Mouse (Mus musculus): ENCODE results near the gene Cacna1a. TPM values are rescaled to one million over a fixed set of nuclear protein-coding genes. Genes with fewer than 3 reads are reported as not detected.

Gene Cacna1a
- total RNA-seq, 4 experiments from 2014 or later = 177 to 203 (median 185) TPM

DNA sequence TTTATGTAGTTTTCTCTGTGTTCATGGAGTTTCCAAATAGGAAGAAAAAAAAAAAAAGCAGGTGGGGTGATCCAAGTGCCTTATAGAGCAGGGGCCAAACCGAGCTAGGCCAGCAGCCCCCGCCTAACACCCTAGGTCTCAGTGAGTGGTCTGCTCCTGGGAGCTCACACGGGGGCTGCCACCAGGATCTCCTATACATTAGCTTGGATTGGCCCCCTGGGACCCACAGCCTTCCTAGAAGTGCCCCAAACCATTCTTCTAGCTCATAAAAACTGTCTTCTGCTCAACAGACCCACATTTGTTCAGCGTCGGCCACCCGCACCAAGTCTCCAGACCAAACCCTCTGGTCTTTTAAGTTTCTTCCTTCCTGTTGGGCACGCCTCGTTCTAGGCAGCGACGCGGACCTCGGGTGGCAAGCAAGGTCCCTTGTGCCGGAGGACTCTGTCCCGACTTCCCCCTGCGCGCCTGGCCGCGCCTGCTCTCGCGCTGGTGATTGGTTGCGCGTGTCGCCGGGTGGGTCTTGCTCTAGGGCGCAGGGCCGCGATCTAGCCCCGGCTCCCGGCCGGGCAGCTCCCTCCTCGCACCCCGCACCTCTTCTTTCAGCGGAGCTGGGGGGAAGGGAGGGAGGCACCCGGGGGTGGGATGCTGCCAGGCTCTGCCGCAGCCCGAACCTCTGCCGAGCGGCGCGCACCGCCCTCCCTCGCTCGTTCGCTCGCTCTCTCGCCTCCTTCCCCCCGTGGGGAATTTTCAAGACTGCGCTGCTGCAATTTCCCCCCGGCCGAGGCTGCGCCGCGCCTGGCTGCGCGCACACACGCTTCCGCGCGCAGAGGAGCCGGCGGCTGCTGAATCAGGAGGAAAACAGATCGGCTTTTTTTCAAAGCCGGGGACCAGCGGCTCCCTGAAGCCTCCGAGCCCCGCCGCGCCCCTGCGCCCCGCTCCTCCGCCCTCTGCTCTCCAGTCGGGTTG, 25.9 kb downstream of the Cacna1a start:
- DNase-seq (ENCODE audit: low spot score in 2 of 2) = peak; percentile 55

DNA sequence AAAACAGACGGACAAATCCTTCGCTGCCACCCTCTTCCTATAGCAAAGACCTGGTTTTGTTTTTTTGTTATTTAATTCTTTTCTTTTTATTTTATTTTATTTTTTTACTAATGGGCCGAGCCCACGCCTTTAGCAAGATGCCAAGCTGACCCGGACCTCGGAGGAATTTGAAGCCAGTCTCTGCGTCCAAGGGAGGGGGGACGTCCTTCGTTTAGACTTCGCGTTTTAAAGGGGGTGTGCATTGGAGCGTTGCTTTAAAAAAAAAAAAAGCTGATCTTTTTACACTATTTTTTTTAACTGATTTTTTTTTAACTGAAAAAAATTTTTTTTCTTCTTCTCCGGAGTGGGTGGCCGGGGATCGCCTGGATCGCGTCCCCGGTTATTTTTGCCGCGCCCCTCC, 26.7 kb downstream of the Cacna1a start:
- DNase-seq (ENCODE audit: low spot score in 2 of 2) = no peak

DNA sequence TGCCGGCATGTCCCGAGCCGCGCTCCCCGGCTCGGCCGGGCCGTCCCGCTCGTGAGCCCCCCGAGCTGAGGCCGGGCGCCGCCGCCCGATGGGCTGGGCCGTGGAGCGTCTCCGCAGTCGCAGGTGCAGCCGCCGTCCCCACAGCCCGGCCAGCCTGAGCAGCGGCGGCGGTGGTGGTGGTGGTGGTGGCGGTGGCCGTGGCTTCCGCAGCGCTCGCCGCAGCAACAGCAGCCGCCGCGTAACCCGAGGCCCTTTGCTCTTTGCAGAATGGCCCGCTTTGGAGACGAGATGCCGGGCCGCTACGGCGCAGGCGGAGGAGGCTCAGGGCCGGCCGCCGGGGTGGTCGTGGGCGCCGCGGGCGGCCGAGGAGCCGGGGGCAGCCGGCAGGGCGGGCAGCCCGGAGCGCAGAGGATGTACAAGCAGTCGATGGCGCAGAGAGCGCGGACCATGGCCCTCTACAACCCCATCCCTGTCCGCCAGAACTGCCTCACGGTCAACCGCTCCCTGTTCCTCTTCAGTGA, 27.2 kb downstream of the Cacna1a start:
- DNase-seq (ENCODE audit: low spot score in 2 of 2) = no peak

DNA sequence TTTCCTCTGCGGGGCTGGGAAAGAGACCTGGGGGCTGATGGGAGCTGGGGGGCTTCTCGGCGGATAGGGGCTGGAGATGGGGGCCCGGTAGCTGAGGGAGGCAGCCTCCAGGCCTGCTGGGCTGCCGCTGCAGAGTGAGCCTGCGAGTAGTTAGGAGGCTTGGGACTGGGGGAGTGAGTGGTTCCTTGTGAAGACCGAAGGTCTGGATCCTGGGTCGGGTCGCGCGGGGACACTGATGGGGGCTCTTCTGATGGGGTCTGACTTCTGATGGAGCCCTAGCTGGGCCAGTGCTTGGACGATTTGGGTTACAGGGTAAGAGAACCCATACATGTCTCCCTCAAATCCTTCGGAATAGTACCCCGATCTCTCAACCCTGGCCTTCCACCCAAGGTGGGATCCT, 27.8 kb downstream of the Cacna1a start:
- DNase-seq (ENCODE audit: low spot score in 2 of 2) = no peak

DNA sequence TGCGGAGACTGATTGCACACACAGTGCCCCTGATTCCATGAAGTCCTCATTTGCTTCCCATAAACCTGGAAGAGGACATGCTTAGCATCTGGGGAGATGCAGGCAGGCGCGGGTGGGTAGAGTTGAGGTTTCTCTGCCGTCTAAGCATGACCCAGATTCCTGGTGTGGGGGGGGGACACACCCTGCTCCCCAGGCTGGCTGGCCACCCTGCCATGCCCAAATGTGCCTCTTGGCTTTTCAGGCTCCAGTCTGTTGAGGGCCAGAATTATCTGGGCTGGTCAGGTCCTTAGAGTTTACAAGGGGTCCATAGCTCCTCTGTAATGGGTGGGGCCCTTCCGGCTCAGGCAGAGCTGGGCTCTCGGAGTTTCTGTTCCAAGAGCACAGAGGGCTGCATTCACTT, 28.7 kb downstream of the Cacna1a start:
- no peak for DNase-seq (ENCODE audit: low spot score in 2 of 2)

DNA sequence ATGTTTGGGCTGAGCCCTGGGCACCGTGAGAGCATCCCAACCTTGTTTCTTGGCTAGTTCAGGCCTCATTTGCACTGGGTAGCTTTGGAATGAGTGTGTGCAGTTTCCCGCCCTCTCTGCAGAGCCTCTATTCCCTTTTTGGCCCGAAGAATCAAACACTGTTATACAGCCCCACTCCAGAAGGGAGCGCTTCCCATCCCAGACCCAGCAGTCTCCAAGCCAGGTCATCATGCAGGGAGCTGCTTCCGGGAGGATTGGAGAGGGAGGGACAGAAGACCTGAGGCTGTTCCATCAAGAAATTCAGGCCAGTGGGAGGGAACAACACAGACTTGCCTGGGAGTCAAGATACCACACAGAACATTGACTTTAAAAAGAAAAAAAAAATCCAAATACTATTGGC, 29.6 kb downstream of the Cacna1a start:
- no peak for DNase-seq (ENCODE audit: low spot score in 2 of 2)

DNA sequence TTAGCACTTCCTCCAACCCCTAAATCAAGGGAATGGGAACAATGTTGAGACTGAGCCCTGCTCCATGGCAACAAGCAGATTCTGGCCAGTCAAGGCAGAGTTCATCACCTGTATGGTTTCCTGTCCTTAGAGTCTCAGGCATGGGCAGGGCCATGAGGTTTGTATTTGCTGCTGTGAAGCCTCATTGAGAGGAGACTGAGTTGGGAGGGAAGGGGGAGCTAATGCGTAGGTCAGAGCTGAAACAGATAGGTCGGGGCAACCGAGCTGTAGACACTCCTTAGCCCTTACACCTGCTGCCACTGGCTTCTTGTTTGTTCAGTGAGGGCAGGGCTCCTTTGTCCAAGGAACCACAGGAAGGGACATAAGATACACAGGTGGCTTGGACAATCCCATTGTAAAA, 36.2 kb downstream of the Cacna1a start:
- DNase-seq (ENCODE audit: low spot score in 2 of 2) = no peak

DNA sequence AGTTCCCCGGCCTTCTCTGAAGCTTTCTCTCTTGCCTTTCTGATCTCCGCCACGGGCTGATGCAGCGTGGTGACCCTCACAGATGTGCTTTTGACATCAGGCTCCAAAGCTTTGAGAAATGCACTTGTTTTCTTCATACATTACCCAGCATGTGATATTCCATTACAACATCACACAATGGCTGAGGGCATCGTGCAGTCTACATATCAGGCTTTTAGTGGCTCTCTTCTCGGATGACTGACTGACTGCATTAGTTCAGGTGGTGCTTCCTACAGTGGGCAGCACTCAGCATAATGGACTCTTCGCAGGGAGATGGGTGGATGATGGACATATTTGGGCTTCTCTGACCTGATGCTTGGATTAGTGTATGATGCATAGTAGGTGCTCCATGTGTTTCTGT, 37.8 kb downstream of the Cacna1a start:
- no peak for DNase-seq (ENCODE audit: low spot score in 2 of 2)

DNA sequence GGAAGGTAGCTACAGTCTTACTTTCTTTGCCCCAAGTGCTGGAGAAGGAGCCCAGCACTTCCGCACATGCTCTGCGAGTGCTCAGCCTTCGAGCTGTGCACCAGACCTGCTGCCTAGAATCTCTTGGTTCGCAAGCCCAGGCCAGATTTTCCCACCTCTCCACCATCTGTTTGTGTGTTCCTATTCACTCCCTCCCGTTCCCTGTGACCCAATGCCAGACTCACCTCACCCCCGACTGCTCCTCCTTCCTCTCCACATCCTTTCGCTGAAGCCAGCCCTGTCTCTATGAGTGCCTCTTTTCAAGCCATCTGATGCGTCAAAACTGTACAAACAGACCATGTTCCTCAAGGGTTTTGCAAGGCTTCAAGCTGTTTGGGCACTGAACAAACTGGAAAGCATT, 38.3 kb downstream of the Cacna1a start:
- no peak for DNase-seq (ENCODE audit: low spot score in 2 of 2)

DNA sequence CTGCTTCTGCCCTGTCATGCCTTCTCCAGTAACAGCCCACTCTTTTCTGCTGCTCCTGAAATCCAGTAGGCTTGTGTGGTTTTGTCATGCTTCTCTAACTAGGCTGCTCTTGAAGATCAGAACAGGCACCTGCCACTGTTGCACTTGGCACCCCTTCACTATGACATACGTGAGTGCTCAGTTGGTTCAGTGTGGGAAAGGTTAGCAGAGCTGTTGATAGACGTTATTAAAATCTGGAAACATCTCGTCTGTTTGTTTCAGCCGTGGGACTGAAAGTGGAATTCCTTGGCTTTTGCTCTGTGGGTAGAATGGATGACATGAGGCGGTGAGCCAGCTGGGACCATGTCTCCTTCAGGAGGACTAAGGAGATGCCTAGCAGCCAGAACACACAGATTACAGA, 39.8 kb downstream of the Cacna1a start:
- no peak for DNase-seq (ENCODE audit: low spot score in 2 of 2)

DNA sequence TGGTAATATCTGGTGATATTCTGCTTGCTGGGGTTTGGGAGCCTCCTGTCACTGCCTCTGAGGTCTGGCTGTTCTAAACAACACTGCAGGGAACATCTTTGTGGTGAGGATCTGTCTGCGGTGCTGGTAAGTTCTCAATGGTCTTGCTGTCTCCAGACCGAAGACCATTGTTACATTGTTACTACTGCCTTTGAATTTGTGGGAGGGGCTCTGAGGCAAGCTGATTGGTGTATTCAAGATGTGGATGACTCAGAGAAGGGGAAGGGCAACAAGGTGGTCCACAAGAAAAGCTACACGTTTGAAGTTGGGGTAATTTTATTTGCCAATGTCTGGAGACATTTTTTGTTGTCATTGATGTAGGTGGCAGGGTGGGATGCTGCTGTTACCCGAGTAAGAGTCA, 40.8 kb downstream of the Cacna1a start:
- no peak for DNase-seq (ENCODE audit: low spot score in 2 of 2)

DNA sequence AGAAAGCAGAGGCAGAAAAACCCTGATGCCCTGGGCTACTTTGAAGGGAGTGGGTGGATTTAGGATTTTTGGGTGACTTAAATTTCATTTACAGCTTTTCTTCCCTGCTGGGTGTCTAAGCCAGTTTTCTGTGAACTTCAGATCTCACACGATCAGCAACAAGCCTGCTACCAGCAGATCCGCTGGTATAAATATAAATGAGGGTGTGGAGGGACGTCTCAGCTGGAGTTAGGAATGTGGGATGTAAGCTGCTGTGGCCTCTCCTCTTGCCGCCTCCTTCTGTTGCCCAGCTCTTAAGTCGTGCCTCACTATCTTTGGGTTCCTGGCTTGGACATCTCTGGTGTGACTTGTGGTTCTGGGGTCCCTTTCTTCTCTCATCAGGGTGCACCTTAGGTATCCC, 41.3 kb downstream of the Cacna1a start:
- peak in 1 of 2 experiments; percentile 54 for DNase-seq (ENCODE audit: low spot score in 2 of 2)

DNA sequence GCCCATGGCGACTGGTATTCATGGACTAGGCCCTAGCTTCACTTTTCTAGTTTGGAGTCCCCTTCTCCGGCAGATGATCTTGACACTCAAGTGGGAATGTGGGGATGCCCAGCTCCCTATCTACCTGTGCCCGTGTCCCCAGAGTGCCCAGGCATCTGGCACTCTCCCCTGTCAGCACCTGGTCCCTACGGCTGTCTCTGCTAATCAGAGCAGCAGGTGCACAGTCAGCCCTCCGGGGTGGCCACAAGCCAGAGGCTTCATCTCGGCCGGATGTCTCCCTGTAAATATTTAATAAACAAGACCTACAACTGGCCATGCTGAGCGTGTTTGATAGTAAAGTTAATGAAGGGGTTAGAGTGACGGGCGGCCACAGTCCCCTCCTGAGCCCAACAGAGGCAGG, 47.1 kb downstream of the Cacna1a start:
- DNase-seq (ENCODE audit: low spot score in 2 of 2) = no peak

DNA sequence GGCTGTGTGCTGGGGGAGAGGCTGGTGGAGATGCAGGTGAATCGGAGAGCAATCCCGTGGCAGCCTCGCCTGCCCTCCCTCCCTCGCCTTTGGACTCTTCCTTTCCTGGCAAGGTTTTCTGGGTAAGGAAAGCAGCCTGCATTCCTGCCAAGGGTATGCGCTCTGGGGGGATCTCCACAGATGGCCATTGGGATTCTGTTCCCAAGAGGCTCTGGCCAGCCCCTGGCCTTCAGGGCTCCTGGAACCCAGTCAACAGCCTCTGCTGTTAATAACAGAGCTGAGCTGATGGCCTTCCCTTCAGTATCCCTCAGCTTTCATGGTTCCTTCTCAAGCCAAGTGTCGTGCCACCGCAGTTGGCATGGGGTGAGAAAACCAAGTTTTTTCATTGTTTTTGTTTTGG, 51.6 kb downstream of the Cacna1a start:
- no peak for DNase-seq (ENCODE audit: low spot score in 2 of 2)

DNA sequence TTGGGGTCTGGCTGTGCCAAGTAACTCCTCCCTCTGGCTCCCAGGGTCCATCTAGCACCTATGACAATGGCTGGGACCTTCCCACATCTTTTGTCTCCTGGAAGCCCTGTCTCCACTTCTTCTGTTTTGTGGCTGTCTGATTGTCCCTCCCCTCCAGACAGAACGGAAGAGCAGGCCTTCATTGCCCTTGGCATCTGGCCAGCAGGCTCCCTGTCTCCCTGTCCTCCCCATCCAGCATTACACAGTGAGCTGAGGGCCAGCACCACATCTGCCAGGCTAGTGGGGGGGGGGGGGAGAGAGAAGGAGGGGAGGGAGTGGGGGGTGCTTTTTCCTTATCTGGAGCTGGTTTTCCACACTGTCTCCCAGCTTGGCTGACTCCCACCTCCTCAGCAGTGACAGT, 53.8 kb downstream of the Cacna1a start:
- no peak for DNase-seq (ENCODE audit: low spot score in 2 of 2)

DNA sequence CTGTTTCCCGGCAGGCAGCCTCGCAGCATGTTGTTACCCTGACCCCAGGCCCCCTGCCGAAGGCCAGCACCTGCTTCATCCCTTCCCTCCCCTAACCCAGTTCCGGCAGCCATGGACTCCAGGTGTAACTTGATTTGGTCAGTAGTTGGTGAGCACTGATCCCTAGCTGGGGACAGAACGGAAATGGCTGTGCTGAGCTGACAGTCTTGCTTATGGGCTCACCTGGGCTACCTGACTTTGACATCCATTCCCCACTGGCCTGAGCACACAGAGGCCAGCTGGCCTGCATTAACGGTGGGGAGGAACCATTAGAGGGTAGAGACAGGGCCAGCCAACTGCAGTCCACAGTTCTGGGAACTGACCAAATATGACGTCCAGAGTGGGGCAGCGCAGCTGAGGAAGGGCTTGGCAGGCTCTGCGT, 58.3 kb downstream of the Cacna1a start:
- no peak for DNase-seq (ENCODE audit: low spot score in 2 of 2)

DNA sequence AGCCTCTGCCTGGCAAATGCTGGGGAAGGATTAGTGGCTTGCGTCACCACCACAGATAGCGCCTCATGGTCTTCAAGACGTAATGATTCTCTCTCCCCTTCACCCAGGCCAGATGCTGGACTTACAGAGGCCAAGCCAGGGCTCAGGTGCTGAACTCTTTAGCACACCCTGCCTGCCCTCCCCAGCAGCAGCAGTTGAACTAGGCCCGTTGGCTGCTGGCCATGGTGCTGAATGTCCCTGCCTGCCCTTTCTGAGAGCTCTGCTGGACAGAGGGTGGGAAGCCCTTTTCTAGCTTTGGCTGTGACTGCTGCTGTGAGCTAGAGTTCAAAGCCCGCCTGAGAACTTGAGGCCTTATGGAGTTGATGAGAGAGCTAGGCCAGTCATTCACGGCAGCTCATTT, 66.3 kb downstream of the Cacna1a start:
- DNase-seq (ENCODE audit: low spot score in 2 of 2) = no peak

DNA sequence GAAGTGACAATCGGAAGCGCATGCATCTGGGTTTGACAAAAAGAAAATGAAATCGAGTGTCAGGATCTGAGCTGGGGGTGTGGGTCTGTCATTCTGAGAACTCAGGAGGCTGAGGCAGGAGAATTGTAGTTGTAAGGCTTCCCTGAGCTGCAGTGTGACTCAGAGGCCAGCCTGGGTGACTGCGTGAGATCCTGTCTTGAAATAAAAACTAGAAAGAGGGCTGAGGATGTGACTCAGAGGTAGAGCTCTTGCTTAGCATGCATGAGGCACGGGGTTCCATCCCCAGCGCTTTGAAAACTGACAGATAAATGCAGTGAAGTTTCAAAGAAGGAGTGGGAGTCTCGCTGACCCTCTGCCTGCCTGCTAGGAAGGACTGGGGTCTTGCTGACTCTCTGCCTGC, 70.6 kb downstream of the Cacna1a start:
- DNase-seq (ENCODE audit: low spot score in 2 of 2) = no peak

DNA sequence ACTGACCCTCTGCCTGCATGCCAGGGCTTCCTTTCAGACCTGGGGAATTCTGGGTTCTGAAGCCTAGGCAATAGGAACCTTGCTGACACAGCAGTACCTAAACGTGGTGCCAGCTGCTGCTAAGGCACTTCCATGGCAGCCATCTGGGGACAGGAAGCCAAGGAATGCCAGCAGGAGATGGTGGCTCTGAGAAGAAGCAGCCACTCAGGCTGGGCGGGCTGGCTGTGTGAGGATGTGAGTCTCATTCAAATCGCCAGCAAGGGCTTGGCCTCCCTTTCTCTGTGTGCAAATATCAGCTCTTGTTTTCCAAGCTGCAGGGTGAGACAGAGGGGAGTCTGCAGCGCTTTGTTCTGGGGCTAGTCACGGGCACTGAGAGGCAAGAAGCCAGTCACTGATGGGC, 71.0 kb downstream of the Cacna1a start:
- peak; percentile 29 to 57 for DNase-seq (ENCODE audit: low spot score in 2 of 2)

DNA sequence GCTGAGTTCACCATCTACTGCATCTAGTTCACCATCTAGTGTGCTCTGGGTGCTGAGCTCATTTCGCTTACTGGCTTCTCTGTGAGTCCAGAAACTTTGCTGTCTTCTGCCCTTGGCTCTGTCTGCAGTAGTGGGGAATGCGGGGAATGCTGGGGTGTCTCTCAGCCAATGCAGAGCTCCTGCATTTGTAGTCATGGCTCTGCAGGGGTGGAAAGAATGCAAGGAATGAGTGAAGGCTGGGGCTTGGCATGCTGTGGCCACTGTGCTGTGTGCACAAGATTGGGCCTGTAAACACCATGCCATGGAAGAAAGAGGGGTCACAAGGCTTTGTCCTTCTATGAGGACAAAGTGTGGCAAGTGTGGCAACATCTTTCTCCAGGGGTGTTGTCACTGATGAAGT, 72.5 kb downstream of the Cacna1a start:
- no peak for DNase-seq (ENCODE audit: low spot score in 2 of 2)

DNA sequence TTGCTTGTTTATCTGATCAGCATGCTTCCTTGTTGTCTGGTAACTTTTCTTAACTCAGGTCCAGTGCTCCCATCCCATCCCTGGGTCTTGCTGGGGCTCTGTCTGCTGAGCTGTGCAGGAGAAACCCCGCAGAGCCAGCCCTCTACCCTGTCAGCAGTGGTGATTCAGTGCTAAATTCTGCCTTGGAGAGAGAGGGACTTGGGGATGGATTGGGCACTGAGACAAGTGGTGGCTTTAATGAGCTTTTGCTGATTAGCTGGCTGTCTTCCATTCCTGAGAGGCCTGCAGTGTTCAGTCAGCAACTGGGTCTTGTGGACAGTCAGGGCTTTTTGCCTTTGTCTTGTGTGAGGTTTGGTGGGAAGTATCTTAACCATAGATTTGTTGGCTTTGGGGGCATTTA, 78.7 kb downstream of the Cacna1a start:
- DNase-seq (ENCODE audit: low spot score in 2 of 2) = no peak

DNA sequence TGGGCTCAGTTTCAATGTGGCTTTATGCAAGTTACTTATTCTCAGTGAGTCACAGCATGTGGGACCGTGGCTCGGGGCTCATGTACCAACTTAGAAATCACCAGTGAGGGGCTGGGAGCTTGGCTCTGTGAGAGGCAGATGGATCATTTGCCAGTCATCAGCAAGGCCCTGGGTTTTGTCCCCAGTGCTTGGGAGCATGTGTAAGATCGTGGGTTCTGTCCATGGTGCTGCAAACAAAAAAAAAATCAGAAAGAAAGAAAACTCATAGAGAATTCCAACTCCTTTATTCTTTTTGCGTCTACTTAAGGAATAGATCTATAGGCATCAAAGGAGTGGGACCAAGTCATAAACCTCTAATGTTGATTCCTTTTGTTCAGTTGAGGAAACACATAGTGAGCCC, 80.8 kb downstream of the Cacna1a start:
- DNase-seq (ENCODE audit: low spot score in 2 of 2) = no peak

Measured in left cerebral cortex, adult 8-10 months (tissue).